Mouse (Mus musculus): ENCODE data around the gene Fam184a. TPM values are rescaled to one million over a fixed set of nuclear protein-coding genes. Genes with fewer than 3 reads are reported as not detected.

Gene Fam184a
- 10 to 100 TPM; 30.3 to 32.8 (median 30.8) TPM for total RNA-seq (2022)

GRCm38 (mm10) chr10:53750955-53751652 is at the start of gene Fam184a:
Gene Fam184a (minus strand): TSS chr10:53751123.
- DNase-seq (ENCODE audit: low spot score in 2 of 2), result peak; percentile 79 to 88

GRCm38 (mm10) chr10:53796258-53796581 is 45.3 kb upstream of the Fam184a start:
- no peak for DNase-seq (ENCODE audit: low spot score in 2 of 2)

DNA sequence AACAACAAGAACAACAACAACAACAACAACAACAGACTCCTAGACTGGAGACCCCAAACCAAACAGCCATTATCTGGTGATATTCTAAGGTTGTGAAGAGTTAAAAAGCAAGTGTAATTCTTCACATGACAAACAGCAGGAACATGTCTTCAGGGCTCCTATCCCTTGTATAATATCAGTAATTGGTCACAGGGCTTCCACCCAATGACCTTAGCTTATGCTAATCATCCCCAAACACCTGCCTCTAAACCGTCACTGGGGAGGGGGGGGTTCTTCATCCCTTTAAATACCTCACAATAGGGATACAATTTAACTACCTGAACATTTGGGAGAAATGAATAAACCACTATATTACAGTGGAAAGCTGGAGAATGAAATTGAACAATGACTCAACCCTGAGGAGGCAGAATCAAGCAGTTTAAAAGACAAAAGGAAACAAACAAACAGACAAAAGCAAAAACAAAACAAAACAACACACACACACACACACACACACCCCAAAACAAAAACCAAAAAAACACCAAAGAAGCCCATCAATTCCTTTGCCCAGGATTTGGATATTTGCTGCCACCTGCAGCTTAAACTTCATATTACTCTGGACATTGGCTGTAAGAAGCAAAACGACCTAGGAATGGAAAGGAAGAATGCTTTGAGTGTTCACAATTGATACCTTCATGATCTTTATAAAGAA is 44.8 kb upstream of the Fam184a start:
- DNase-seq (ENCODE audit: low spot score in 2 of 2), result no peak

- DNase-seq (ENCODE audit: low spot score in 2 of 2), result no peak
Measured at GRCm38 (mm10) chr10:53791281-53791680, 40.4 kb upstream of the Fam184a start.

DNA sequence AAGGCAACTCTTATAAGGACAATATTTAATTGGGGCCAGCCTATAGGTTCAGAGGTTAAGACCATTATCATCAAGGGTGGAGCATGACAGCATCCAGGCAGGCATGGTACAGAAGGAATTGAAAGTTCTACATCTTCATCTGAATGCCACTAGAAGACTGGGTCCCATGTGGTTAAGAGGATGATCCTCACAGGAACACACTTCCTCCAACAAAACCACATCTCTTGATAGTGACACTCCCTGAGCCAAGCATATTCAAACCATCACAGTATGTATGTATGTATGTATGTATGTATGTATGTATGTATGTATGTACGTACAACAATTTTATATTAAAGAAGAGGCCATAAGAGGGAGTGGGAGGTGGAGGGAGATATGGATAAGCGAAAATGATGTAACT is 25.7 kb upstream of the Fam184a start:
- no peak for DNase-seq (ENCODE audit: low spot score in 2 of 2)

DNA sequence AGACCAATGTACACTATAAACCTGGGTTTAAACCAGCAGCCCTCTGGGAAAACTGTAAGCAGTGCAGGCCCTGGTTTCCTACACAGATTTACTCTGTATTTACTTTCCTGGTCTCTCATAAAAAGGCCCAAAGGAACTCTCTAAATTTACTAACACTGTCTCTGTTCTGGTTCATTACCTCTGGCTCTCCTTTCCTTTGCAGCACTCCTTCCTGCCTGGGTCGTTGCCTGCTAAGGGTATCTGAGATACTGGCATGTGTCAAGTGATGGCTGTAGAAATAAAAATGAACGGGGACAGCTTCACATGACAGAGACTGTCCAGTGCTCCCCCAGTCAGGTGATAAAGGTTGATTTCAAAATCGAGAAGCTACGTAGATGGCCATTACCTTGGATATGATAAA is 21.8 kb upstream of the Fam184a start:
- no peak for DNase-seq (ENCODE audit: low spot score in 2 of 2)

DNA sequence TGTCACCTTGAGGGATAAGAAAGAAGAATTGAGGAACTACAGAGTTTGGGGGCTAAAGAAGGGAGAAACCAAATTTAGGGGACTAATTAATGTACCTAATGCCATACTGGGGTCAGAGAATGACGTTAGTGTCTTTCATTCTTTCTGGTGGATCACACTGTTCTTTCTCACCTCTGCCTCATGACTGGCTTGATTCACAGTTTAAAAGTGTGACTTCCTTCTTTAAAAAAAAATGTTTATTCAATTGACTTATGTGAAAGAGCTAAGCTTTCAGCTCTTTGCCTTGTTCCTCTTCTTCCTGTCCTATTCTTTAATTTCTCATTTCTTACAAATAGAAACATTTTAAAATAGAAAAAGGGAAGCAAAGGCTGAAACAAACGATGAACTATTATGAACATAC is 20.6 kb upstream of the Fam184a start:
- DNase-seq (ENCODE audit: low spot score in 2 of 2), result no peak

DNA sequence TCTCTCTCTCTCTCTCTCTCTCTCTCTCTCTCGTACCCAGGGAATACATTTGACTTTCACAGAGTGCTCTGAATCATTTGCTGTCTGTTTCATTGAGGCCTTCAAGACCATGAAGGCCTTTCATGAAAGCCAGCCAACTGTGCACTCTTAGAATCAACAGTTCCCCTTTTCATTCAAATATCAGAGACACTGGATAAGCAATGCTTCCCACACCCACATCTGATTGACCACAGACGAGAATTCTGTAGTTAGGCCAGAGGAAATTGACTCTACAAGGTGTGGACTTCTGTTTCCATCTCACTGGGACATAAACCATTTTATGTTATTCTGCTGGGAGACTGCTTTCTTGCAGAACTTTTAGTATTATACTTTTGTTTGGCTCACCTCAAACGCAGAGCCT is 17.8 kb upstream of the Fam184a start:
- DNase-seq (ENCODE audit: low spot score in 2 of 2), result no peak

DNA sequence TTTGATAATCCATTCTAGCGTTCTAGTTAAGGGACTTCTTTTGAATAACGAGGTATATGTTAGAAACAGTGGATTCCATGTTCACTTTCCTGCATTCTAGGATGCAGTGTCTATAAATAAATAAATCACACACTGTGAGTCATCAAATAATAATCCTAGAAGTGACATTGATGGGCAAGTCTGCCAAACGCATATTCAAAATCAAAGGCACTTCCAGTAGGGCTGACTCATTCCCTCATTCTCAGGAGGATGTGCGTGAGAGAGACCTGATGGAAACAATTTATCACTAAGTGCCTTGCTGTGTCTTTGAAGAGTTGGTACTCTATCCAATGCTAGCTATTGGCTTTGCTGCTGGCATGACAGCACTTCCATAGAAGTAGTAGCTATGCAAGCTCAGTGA is 14.5 kb upstream of the Fam184a start:
- DNase-seq (ENCODE audit: low spot score in 2 of 2), result no peak

- DNase-seq (ENCODE audit: low spot score in 2 of 2), result no peak
Measured at GRCm38 (mm10) chr10:53752723-53753122, 1.8 kb upstream of the Fam184a start.

GRCm38 (mm10) chr10:53750275-53750954 is 508 bp downstream of the Fam184a start:
- DNase-seq (ENCODE audit: low spot score in 2 of 2), result peak in 1 of 2 experiments; percentile 30

GRCm38 (mm10) chr10:53746039-53746438 is 4.9 kb downstream of the Fam184a start:
- no peak for DNase-seq (ENCODE audit: low spot score in 2 of 2)

GRCm38 (mm10) chr10:53742961-53743360 is 8.0 kb downstream of the Fam184a start:
- DNase-seq (ENCODE audit: low spot score in 2 of 2), result no peak

DNA sequence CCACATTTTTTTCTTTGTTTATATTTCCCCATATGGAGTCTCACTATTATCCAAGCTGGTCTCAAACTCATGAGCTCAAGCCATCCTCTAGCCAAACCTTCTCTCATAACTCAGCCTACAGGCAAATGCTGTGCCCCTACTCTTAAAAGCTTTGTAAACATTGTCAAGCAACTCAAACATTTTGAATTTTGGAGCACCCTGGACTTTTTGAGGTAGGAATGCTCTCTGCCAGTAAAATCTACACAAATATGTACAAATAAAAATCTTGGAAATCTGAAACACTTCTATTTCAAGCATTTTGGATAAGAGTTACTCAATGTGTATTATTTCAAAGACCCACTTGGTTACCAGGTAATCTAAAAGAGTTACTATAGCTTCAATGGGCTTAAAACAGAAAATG is 10.9 kb downstream of the Fam184a start:
- no peak for DNase-seq (ENCODE audit: low spot score in 2 of 2)

DNA sequence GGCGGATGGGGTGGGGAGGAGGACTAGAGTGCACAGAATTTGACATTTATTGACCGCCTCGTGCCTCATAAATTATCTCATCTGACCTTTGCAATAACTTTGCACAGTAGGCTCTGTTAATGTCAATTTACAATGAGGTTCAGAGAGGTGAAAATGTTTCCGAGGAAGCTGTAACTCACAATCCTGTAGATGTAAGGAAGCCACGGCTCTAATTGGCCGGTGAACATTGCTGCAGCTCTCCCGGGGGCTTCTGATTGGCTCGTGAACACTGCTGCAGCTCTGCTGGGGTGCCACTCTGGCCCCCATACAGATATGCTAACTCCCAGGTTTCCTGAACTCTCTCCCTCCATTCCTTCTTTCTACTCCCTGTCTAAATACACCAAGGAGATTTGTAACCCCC is 12.1 kb downstream of the Fam184a start:
- no peak for DNase-seq (ENCODE audit: low spot score in 2 of 2)

DNA sequence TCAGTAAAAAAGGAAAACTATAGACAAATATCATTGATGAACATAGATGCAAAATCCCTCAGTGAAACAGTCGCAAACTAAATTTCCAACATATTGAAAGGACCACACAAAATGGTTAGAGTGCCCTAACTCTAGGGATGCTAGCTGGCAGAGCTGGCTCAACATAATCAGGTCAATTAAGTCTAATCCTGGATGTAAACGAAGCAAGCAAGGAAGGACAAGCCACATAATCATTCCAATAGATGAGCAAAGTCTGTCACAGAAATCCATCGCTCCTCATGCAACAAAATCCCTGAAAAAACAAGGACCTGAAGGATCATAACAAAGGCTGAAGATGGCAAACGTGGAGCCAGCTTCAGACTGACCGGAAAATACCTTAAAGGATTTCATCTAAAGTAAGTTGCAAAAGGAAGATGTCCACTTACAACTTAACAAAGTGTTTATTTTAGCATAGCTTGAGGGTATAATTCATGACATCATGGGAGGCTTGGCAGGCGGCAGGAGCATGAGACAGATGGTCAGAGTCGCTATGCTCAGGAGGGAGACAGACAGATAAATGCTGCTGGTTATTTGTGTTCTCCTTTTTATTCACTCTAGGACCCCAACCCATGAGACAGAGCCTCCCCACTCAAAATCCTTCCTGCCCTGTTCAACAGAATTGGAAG is 15.6 kb downstream of the Fam184a start:
- no peak for DNase-seq (ENCODE audit: low spot score in 2 of 2)

DNA sequence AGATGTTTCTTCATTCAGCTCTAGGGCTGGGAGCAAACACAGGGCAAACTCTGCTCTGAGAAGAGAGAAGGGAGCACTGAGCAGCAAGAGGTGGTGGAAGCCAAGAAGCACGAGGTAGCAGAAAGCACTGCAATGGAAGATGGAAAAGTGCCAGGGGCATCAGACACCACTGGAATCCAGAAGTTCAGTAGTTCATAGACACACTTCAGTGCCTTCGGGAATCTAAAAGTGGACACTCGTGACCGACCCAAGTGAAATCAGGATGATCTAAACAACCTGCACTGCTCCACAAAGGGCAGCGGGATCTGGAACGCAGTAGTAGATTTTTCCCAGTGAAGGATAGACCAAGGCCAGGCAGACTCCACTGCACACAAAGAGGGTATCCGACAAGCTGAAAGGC is 18.6 kb downstream of the Fam184a start:
- DNase-seq (ENCODE audit: low spot score in 2 of 2), result no peak

DNA sequence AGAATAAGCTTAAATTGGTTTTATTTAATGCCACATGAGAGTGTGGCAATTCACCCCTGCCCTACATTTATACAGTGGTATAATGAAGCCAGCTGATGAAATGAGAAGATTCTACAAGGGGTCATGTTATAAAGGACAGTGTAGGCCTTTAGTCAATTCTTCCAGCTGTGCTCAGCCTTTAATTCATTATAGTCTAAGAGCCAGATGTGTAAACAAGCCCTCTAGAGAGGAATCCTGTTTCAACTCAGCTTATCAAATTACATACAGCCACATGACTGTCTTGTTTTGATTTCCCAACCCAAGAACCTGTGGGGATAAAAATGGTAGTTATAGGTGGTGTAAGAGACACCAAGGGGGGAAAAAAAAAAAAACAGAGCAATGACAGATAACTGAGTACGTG is 22.0 kb downstream of the Fam184a start:
- no peak for DNase-seq (ENCODE audit: low spot score in 2 of 2)

GRCm38 (mm10) chr10:53725301-53725700 is 25.6 kb downstream of the Fam184a start:
- DNase-seq (ENCODE audit: low spot score in 2 of 2), result no peak

- no peak for DNase-seq (ENCODE audit: low spot score in 2 of 2)
Measured at GRCm38 (mm10) chr10:53704516-53704915, 46.4 kb downstream of the Fam184a start.

GRCm38 (mm10) chr10:53698531-53698930 is 52.4 kb downstream of the Fam184a start:
- DNase-seq (ENCODE audit: low spot score in 2 of 2), result no peak

GRCm38 (mm10) chr10:53694757-53695156 is 56.2 kb downstream of the Fam184a start:
- DNase-seq (ENCODE audit: low spot score in 2 of 2), result no peak
